Mouse (Mus musculus) frontal cortex, postnatal 14 days (tissue): ENCODE data around the gene Ttc23.
A peak's percentile ranks its signal among the peaks of the same experiment; 100 is the strongest.

Source experiments
- DNase-seq, 2 experiments: peaks; one replicate each; pipeline ENCODE4 v3.0.0; 2022; ENCODE audit warnings: low spot score in 2 of 2

Ttc23 gene

GRCm38 (mm10) chr7:67741706-67742105, 94.5 kb downstream of the Ttc23 start:
- no peak for DNase-seq

DNA sequence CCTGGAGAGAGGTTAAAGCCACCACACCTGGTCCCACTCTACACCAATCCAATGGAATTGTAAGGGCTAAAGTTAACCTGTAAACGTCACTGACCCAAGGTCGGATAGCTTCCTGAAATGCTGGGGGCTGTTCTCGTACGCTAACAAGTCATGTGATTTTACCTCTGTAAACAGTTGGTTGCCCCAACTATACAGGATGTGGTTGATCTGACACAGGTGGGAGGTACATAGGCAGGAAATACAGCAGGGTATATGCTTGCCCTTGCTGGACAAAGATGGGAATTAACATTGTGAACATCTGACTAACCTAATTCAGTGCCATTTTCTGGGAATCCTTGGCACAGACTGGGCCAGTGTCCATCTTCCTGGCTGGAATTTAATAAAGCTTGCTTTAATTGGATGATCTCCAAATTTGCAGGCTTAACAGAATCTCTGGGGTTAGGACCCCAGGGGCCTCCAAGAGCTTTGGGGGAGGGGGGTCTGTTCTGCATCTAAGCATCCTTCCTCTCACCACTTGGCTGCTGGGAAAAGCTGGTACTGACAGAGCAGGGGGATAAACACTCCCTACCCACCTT, 100.6 kb downstream of the Ttc23 start:
- DNase-seq: no peak

- DNase-seq: no peak
Measured at GRCm38 (mm10) chr7:67749441-67750239, 102.4 kb downstream of the Ttc23 start.

GRCm38 (mm10) chr7:67754606-67755005, 107.4 kb downstream of the Ttc23 start:
- DNase-seq: no peak

GRCm38 (mm10) chr7:67755366-67755765, 108.2 kb downstream of the Ttc23 start:
- DNase-seq: no peak

DNA sequence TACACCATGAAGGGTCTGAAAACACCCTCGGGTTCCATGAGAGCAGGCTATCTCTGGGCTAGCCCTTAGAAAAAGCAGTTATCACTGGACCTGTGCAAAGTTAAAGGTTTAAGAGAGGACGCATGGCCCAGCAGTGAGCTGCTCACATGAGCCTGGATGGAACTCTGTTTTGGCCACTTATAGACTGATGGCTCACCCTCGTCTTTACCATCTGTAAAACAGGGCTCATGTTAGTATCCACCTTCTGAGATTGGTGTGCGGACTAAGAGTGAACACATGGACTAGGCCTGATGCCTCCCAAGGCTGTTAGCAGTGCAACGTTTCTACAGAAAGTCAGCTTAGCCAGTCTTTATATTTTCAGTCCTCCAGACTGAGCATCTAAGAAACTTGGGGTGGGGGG, 109.4 kb downstream of the Ttc23 start:
- DNase-seq: no peak

DNA sequence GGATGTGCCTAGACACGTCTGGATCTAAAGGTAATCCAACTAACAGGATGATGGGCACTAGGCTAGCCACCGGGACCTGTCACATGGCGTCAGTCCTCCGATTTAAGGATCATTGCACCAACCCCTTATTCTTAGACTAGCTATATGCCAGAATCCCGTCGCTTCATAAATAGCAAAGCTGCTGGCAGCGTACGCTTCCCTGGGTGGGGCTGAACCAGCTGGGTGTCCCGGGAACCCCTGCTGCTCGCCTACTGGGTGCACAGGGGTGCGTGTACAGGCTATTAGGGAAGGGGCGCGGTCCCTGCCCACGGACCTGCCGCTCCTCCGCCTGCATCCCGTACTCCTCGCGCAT, 111.3 kb downstream of the Ttc23 start:
- DNase-seq: peak in 1 of 2 experiments; percentile 25

- DNase-seq: peak; percentile 58 to 62
Measured at GRCm38 (mm10) chr7:67758858-67759628, 111.8 kb downstream of the Ttc23 start.

GRCm38 (mm10) chr7:67759629-67759995, 112.4 kb downstream of the Ttc23 start, which contains the start of gene Synm:
Synm (minus strand) TSS chr7:67759742.
- DNase-seq: peak; percentile 76 to 90

GRCm38 (mm10) chr7:67763625-67764024, 116.4 kb downstream of the Ttc23 start:
- no peak for DNase-seq

DNA sequence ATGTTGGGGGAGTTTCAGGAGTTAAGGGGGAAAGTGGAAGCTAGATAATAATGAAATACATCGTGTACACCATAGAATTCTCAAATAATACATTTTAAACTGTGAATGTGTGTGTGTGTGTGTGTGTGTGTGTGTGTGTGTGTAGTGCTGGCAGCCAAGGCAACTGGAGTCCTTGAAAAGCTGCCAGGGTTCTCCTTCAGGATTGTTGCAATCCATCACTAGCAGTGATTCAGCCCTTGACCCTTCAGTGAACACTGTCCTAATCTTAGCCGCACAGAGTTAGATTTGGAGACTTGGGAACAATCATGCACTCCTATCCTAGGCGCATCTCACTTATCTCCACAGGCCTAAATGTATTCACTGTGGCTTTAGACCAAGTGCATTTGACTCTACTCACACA, 120.9 kb downstream of the Ttc23 start:
- DNase-seq: no peak

DNA sequence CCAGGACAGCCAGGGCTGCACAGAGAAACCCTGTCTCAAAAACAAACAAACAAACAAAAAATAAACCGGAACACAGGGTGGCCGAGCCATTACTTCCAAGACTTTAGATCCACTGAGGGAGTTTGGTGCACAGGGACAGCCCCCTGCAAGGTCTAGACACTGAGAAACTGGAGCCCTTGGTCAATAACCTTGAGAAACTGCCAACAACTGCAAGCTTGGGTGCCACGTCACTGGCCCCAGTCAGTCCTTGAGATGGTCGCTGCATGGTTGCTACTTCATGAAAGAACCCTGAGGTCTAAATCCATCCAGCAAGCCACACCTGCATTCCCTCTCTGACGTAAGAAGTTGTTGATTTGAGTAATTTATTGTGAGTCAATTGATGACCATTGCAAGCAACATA, 122.3 kb downstream of the Ttc23 start:
- no peak for DNase-seq

DNA sequence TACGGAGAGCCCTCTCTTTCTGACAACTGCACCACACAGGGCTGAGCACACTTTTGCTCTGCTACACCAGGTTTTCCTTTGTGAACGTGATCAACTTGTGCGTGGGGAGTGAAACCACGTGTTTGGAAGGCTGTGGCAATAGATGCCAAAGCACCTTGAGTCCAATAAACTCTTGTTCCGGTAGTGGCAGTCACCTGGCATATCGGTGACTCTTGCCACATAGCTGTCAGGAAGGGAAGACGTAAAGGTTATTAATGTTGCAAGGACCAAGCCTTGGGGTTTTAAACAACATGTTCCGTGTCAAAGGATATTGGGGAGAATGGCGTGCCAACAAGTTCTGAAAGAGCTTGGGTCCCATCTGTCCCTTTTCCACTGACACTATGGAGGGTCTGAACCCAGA, 125.0 kb downstream of the Ttc23 start:
- DNase-seq: no peak

- no peak for DNase-seq
Measured at GRCm38 (mm10) chr7:67775623-67776022, 128.4 kb downstream of the Ttc23 start.

DNA sequence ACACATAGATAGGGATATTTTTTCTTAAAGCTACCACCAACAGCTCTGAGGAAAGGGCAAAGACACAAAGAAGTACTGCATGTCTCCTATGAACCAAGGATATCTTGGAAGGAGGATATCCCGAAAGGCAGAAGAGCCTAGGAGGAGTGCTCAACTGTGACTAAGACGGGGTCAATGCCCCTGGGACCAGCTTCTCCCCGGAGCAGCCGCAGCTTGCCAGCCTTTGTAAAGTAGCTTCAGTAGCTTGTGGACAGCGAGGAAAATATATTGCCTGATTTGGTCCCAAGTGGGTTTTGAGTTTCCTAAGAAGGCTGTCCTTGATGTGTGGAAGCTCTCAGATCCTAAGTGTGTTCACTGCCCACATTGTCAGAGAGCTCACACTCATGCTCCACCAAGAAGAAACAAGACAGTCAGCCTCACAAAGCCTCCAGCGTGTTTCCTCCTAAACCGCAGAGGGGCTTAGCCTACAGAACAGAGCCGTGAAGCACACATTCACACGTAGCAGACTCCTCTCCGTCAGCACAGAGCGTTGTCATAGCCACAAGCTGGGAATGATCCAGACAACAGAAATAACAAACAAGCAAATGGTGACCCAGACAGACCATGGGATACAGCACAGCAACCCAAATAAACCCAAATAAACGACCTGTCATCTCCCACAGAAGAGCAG, 129.6 kb downstream of the Ttc23 start:
- DNase-seq: no peak

DNA sequence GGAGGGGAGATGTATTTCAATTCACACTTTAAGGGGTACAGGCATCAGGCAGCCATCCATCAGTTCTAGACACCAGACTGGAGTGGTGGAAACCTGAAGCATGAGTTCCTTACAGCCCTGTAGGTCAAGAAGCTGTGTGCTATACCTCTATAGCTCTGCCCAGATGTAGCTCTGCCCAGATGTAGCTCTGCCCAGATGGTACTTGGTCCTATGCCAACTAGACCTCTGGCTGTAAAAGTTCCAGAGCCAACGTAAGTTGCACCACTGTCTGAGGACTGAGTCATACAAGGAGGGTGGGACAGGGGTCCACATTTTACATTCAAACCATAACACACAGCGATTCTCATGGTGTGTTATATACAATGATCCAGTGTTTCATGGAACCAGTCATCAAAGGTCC, 140.7 kb downstream of the Ttc23 start:
- no peak for DNase-seq

GRCm38 (mm10) chr7:67788713-67789112, 141.5 kb downstream of the Ttc23 start:
- peak; percentile 24 to 65 for DNase-seq

DNA sequence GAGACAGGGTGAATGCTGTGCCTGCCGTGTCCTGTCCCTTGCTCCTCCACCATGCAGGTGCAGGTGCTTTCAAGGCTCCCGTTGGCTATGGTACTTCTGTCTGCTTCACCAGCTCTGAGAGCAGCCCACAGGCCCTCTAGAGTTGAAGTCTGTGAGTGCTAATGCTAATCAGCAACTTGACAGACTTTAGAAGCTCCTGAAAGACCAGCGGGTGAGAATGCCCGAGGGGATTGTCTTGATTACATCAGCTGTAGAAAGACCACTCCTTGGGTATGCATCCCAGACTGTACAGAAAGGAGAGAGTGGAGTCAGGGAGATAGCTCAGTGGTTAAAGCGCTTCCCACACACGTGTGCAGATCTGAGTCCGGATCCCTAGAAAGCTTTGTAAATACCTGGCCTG, 144.0 kb downstream of the Ttc23 start:
- DNase-seq: no peak

DNA sequence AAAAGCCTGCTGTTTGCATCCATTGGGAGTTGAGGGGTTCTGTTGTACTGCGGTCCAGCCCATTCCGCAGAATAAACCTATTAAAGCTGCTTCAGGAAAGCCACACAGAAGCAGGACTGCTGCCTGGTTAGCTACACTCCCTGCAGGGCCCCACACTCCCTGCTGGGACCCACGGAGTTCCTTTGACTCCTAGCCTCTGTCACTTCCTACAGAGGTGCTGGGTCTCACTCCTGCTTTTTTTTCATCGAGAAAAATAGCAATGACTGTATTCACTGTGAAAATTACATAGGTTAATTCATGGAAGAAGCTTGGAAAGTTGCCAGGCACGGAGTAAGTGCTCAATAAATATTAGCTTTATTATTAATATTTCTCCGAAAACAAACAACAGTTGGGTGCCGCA, 146.2 kb downstream of the Ttc23 start:
- no peak for DNase-seq

GRCm38 (mm10) chr7:67797065-67797464, 149.9 kb downstream of the Ttc23 start:
- no peak for DNase-seq

DNA sequence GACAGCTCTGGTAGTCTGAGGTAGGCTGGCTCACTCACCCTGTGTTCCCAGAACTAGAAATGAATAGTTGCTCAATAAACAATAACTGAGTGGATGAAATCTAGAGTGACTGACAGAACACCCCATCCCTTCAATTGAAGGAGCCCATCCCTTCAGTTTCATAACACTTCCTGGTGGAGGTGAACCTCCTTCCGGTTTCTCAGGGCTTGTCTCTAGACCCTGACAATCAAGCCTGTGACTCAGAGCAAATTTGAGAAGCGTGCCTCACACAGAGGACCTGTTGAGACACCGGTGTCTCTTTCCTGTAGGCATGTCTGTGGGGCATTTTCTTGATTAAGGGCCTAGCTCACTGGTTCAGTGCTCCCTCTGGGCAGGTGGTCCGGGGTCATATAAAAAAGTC, 151.3 kb downstream of the Ttc23 start:
- no peak for DNase-seq

- no peak for DNase-seq
Measured at GRCm38 (mm10) chr7:67800547-67800946, 153.3 kb downstream of the Ttc23 start.
